Mouse (Mus musculus): ENCODE measurements at regions not wholly inside any gene's neighbourhood (a gene's known extent, or its start where the extent isn't known, plus 50 kb on each side); places are given as distances from the start of the nearest gene placed in this dataset.
A peak's percentile ranks its signal among the peaks of the same experiment; 100 is the strongest.

GRCm38 (mm10) chr17:14475778-14476647 is 196.7 kb downstream of the Smoc2 start:
- no peaks in the 10 kb centered on the region for H3K27me3 ChIP-seq (ENCODE audit: control insufficient read depth, insufficient read depth, low read length)
- no peak overlapping the region for H3K4me3 ChIP-seq (ENCODE audit: low read depth, low read length)
- peak overlapping the region; percentile 29 for H3K27ac ChIP-seq (ENCODE audit: low read length)
- peaks cover 20% of the 10 kb centered on the region for H3K4me1 ChIP-seq (ENCODE audit: control insufficient read depth, insufficient read depth, low read length)
- no peaks in the 10 kb centered on the region for H3K9me3 ChIP-seq (ENCODE audit: control insufficient read depth, low read depth, low read length)
- H3K9ac ChIP-seq (replicated peaks; ENCODE audit: low read depth, low read length) = no peak overlapping the region
- no peaks in the 10 kb centered on the region for H3K36me3 ChIP-seq (ENCODE audit: control insufficient read depth, insufficient read depth, low read length)
- peak; percentile 25; the same call in 1 of the 2 replicates for ATAC-seq (ENCODE audit: insufficient number of reproducible peaks, insufficient read depth, low FRiP score, low read depth)
- peak overlapping the region; percentile 17; the same call in 1 of the 2 replicates for H3K4me2 ChIP-seq (replicated peaks; ENCODE audit: low read depth, low read length)
- 16% methylated on average over 23 of the region's 23 CpGs for WGBS

GRCm38 (mm10) chr17:14475277-14475676 is 196.0 kb downstream of the Smoc2 start:
- Histone ChIP-seq H3K4me1 (ENCODE audit: control insufficient read depth, insufficient read depth, low read length) (peaks cover 20% of the 10 kb centered on the region), H3K4me2 (replicated peaks; ENCODE audit: low read depth, low read length) (no peak overlapping the region), H3K9me3 (ENCODE audit: control insufficient read depth, low read depth, low read length) (no peaks in the 10 kb centered on the region), H3K9ac (replicated peaks; ENCODE audit: low read depth, low read length) (no peak overlapping the region), H3K27ac (ENCODE audit: low read length) (no peak overlapping the region), H3K27me3 (ENCODE audit: control insufficient read depth, insufficient read depth, low read length) (no peaks in the 10 kb centered on the region), H3K36me3 (ENCODE audit: control insufficient read depth, insufficient read depth, low read length) (no peaks in the 10 kb centered on the region), H3K4me3 (ENCODE audit: low read depth, low read length) (no peak overlapping the region)
- 10% methylated on average over 4 of the region's 4 CpGs for WGBS
- ATAC-seq (ENCODE audit: insufficient number of reproducible peaks, insufficient read depth, low FRiP score, low read depth) = no peak

- Histone ChIP-seq H3K27ac (ENCODE audit: low read length) (no peak overlapping the region), H3K4me3 (ENCODE audit: low read depth, low read length) (no peak overlapping the region), H3K9ac (replicated peaks; ENCODE audit: low read depth, low read length) (no peak overlapping the region), H3K9me3 (ENCODE audit: control insufficient read depth, low read depth, low read length) (no peaks in the 10 kb centered on the region), H3K27me3 (ENCODE audit: control insufficient read depth, insufficient read depth, low read length) (no peaks in the 10 kb centered on the region), H3K4me2 (replicated peaks; ENCODE audit: low read depth, low read length) (no peak overlapping the region), H3K4me1 (ENCODE audit: control insufficient read depth, insufficient read depth, low read length) (no peaks in the 10 kb centered on the region), H3K36me3 (ENCODE audit: control insufficient read depth, insufficient read depth, low read length) (no peaks in the 10 kb centered on the region)
- ATAC-seq (ENCODE audit: insufficient number of reproducible peaks, insufficient read depth, low FRiP score, low read depth) = no peak
- WGBS = 71% methylated on average over 6 of the region's 6 CpGs
These were observed 189.6 kb downstream of the Smoc2 start for GRCm38 (mm10) chr17:14468754-14469488.

GRCm38 (mm10) chr17:14455251-14455743 is 176.0 kb downstream of the Smoc2 start:
- no peak overlapping the region for H3K27ac ChIP-seq (ENCODE audit: low read length)
- H3K4me2 ChIP-seq (replicated peaks; ENCODE audit: low read depth, low read length) = no peak overlapping the region
- H3K4me1 ChIP-seq (ENCODE audit: control insufficient read depth, insufficient read depth, low read length) = peaks cover 18% of the 10 kb centered on the region; the same call in 1 of the 2 replicates
- no peaks in the 10 kb centered on the region for H3K36me3 ChIP-seq (ENCODE audit: control insufficient read depth, insufficient read depth, low read length)
- no peaks in the 10 kb centered on the region for H3K9me3 ChIP-seq (ENCODE audit: control insufficient read depth, low read depth, low read length)
- no peak for ATAC-seq (ENCODE audit: insufficient number of reproducible peaks, insufficient read depth, low FRiP score, low read depth)
- 31% methylated on average over 8 of the region's 8 CpGs for WGBS
- H3K9ac ChIP-seq (replicated peaks; ENCODE audit: low read depth, low read length) = no peak overlapping the region
- H3K4me3 ChIP-seq (ENCODE audit: low read depth, low read length) = no peak overlapping the region
- H3K27me3 ChIP-seq (ENCODE audit: control insufficient read depth, insufficient read depth, low read length) = no peaks in the 10 kb centered on the region

Data from stomach, embryonic 14.5 days (tissue).